Mouse (Mus musculus): ENCODE measurements around the gene Tpmt. TPM values are rescaled to one million over a fixed set of nuclear protein-coding genes. Genes with fewer than 3 reads are reported as not detected.

Tpmt gene
- polyA plus RNA-seq (2014; fragmentation: Nextera tagmentation; extraction: Ambion mirVana): 14.2 and 15.9 TPM in 2 replicates

DNA sequence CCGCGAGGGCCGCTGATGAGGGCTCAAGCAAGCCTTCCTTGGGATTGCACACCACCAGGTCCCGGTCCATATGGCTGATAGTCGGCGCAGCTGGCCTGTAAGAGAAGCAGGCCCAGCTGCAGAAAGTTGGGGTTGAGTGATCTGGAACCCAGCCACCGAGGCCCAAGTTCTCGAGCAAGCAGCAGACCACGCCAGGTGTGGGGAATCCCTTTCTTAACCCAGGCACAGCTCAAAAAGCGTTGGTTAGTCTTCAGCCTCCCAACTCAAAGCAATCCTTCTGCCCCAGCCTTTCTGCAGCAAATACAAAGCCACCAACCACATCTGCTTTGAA, at the start of gene Tpmt:
Gene Tpmt, minus strand, starts transcription at position 121 of the 331 bp plus-strand sequence.
- Histone ChIP-seq H3K36me3 (ENCODE audit: control insufficient read depth, insufficient read depth, low read length) (peaks cover 2% of the 10 kb centered on the region), H3K9me3 (ENCODE audit: control insufficient read depth, low read length) (no peaks in the 10 kb centered on the region), H3K27me3 (replicated peaks; ENCODE audit: control insufficient read depth, insufficient read depth, low read length) (no peaks in the 10 kb centered on the region), H3K4me3 (ENCODE audit: low read depth, low read length) (peak within 1 kb of the TSS; percentile 90), H3K27ac (ENCODE audit: low read depth, low read length) (no peak within 1 kb of the TSS; the same call in 1 of the 2 replicates), H3K9ac (ENCODE audit: low read depth, low read length) (peak within 1 kb of the TSS; percentile 76), H3K4me2 (peak within 1 kb of the TSS; percentile 100), H3K4me1 (replicated peaks; ENCODE audit: control insufficient read depth, insufficient read depth, low read length) (peaks cover 7% of the 10 kb centered on the region)
- DNase-seq (ENCODE audit: low spot score) (no peak), ATAC-seq (replicated peaks; ENCODE audit: low FRiP score) (no peak)
- 27% methylated on average over 10 of the region's 10 CpGs for whole genome bisulfite sequencing

- DNase-seq (ENCODE audit: low spot score) (no peak), ATAC-seq (replicated peaks; ENCODE audit: low FRiP score) (no peak)
- WGBS: 94% methylated on average over 2 of the region's 2 CpGs
- H3K4me2 ChIP-seq: no peak overlapping the region
- H3K36me3 ChIP-seq (ENCODE audit: control insufficient read depth, insufficient read depth, low read length): peaks cover 30% of the 10 kb centered on the region
- H3K27ac ChIP-seq (ENCODE audit: low read depth, low read length): no peak overlapping the region
- no peaks in the 10 kb centered on the region for H3K27me3 ChIP-seq (replicated peaks; ENCODE audit: control insufficient read depth, insufficient read depth, low read length)
- H3K4me3 ChIP-seq (ENCODE audit: low read depth, low read length): no peak overlapping the region
- H3K4me1 ChIP-seq (replicated peaks; ENCODE audit: control insufficient read depth, insufficient read depth, low read length): no peaks in the 10 kb centered on the region
- no peak overlapping the region for H3K9ac ChIP-seq (ENCODE audit: low read depth, low read length)
- H3K9me3 ChIP-seq (ENCODE audit: control insufficient read depth, low read length): no peaks in the 10 kb centered on the region
These were observed 49.3 kb upstream of the Tpmt start for GRCm38 (mm10) chr13:47093791-47094190.

GRCm38 (mm10) chr13:47089271-47089670, 44.7 kb upstream of the Tpmt start:
- H3K4me2 ChIP-seq: no peak overlapping the region
- H3K9ac ChIP-seq (ENCODE audit: low read depth, low read length): no peak overlapping the region
- WGBS: 90% methylated on average over 2 of the region's 2 CpGs
- no peak overlapping the region for H3K4me3 ChIP-seq (ENCODE audit: low read depth, low read length)
- H3K9me3 ChIP-seq (ENCODE audit: control insufficient read depth, low read length): no peaks in the 10 kb centered on the region
- H3K36me3 ChIP-seq (ENCODE audit: control insufficient read depth, insufficient read depth, low read length): peaks cover 28% of the 10 kb centered on the region
- no peaks in the 10 kb centered on the region for H3K4me1 ChIP-seq (replicated peaks; ENCODE audit: control insufficient read depth, insufficient read depth, low read length)
- ATAC-seq (replicated peaks; ENCODE audit: low FRiP score) (no peak), DNase-seq (ENCODE audit: low spot score) (no peak)
- no peak overlapping the region for H3K27ac ChIP-seq (ENCODE audit: low read depth, low read length)
- H3K27me3 ChIP-seq (replicated peaks; ENCODE audit: control insufficient read depth, insufficient read depth, low read length): no peaks in the 10 kb centered on the region

GRCm38 (mm10) chr13:47088433-47088832, 43.9 kb upstream of the Tpmt start:
- H3K9ac ChIP-seq (ENCODE audit: low read depth, low read length): no peak overlapping the region
- peaks cover 24% of the 10 kb centered on the region for H3K36me3 ChIP-seq (ENCODE audit: control insufficient read depth, insufficient read depth, low read length)
- no peak overlapping the region for H3K4me2 ChIP-seq
- 94% methylated on average over 1 of the region's 1 CpGs for WGBS
- no peak overlapping the region for H3K4me3 ChIP-seq (ENCODE audit: low read depth, low read length)
- DNase-seq (ENCODE audit: low spot score): no peak
- H3K9me3 ChIP-seq (ENCODE audit: control insufficient read depth, low read length): no peaks in the 10 kb centered on the region
- H3K27ac ChIP-seq (ENCODE audit: low read depth, low read length): no peak overlapping the region
- no peak for ATAC-seq (replicated peaks; ENCODE audit: low FRiP score)
- H3K4me1 ChIP-seq (replicated peaks; ENCODE audit: control insufficient read depth, insufficient read depth, low read length): no peaks in the 10 kb centered on the region
- H3K27me3 ChIP-seq (replicated peaks; ENCODE audit: control insufficient read depth, insufficient read depth, low read length): no peaks in the 10 kb centered on the region

DNA sequence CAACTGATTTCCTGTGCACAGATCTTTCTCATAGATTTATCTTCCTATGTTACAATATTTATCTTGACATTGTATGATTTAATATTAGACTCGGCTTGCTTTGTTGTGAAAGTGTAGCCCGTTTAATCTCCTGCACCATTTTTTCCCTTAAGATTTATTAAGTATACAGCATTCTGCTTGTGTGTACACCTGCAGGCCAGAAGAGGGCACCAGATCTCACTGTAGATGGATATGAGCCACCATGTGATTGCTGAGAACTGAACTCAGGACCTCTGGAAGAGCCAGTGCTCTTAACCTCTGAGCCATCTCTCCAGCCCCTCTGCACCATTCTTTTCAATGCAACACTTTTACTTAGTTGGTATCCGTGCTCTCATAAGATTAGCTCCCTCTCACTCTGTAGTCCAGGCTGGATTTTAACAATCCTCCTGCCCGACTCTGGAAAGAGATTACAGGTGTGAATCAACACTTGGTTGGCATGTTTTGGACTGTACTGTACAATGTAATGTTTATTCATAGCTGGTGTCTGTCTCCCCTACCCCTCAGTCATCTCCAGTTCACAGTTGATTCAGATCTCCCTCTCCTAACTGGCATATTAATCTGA, 36.5 kb upstream of the Tpmt start:
- WGBS: 85% methylated on average over 4 of the region's 4 CpGs
- Histone ChIP-seq H3K9ac (ENCODE audit: low read depth, low read length) (no peak overlapping the region), H3K9me3 (ENCODE audit: control insufficient read depth, low read length) (0 out of 2 replicates have a peak, but pooled peaks cover 2% of the 10 kb centered on the region), H3K36me3 (ENCODE audit: control insufficient read depth, insufficient read depth, low read length) (peaks cover 16% of the 10 kb centered on the region), H3K27ac (ENCODE audit: low read depth, low read length) (no peak overlapping the region), H3K4me1 (replicated peaks; ENCODE audit: control insufficient read depth, insufficient read depth, low read length) (no peaks in the 10 kb centered on the region), H3K27me3 (replicated peaks; ENCODE audit: control insufficient read depth, insufficient read depth, low read length) (no peaks in the 10 kb centered on the region), H3K4me2 (no peak overlapping the region), H3K4me3 (ENCODE audit: low read depth, low read length) (no peak overlapping the region)
- ATAC-seq (replicated peaks; ENCODE audit: low FRiP score): no peak
- DNase-seq (ENCODE audit: low spot score): no peak

DNA sequence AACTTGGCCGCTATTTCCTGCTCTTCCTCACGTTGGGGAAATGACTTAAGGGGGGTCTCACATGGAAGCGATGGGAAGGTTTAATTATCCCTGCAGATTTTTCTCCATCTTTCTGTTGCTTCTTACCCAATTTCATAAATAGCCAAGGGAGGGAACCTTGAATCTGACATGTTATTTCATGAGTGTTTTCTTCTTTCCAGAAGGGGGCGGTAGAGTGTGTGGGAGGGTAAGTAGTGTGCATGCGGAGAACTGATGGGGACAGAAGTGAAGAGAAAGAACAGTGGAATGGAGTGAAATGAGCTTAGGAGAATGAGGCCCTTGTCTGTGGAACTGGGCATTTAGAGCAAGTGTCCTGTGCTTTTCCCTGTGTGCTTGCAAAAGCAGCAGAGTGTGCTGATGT, 34.3 kb upstream of the Tpmt start:
- Histone ChIP-seq H3K9ac (ENCODE audit: low read depth, low read length) (no peak overlapping the region), H3K27me3 (replicated peaks; ENCODE audit: control insufficient read depth, insufficient read depth, low read length) (no peaks in the 10 kb centered on the region), H3K4me1 (replicated peaks; ENCODE audit: control insufficient read depth, insufficient read depth, low read length) (no peaks in the 10 kb centered on the region), H3K9me3 (ENCODE audit: control insufficient read depth, low read length) (0 out of 2 replicates have a peak, but pooled peaks cover 2% of the 10 kb centered on the region), H3K4me2 (no peak overlapping the region), H3K27ac (ENCODE audit: low read depth, low read length) (no peak overlapping the region), H3K36me3 (ENCODE audit: control insufficient read depth, insufficient read depth, low read length) (peaks cover 10% of the 10 kb centered on the region), H3K4me3 (ENCODE audit: low read depth, low read length) (no peak overlapping the region)
- WGBS: 73% methylated on average over 5 of the region's 5 CpGs
- no peak for DNase-seq (ENCODE audit: low spot score)
- ATAC-seq (replicated peaks; ENCODE audit: low FRiP score): no peak

GRCm38 (mm10) chr13:47077367-47077766, 32.8 kb upstream of the Tpmt start:
- 0 out of 2 replicates have a peak, but pooled peaks have one; percentile 43 for ATAC-seq (replicated peaks; ENCODE audit: low FRiP score)
- no peaks in the 10 kb centered on the region for H3K4me1 ChIP-seq (replicated peaks; ENCODE audit: control insufficient read depth, insufficient read depth, low read length)
- H3K27ac ChIP-seq (ENCODE audit: low read depth, low read length): no peak overlapping the region
- peaks cover 9% of the 10 kb centered on the region for H3K36me3 ChIP-seq (ENCODE audit: control insufficient read depth, insufficient read depth, low read length)
- H3K4me2 ChIP-seq: no peak overlapping the region
- H3K9ac ChIP-seq (ENCODE audit: low read depth, low read length): no peak overlapping the region
- no peaks in the 10 kb centered on the region for H3K27me3 ChIP-seq (replicated peaks; ENCODE audit: control insufficient read depth, insufficient read depth, low read length)
- 0 out of 2 replicates have a peak, but pooled peaks cover 2% of the 10 kb centered on the region for H3K9me3 ChIP-seq (ENCODE audit: control insufficient read depth, low read length)
- no peak for DNase-seq (ENCODE audit: low spot score)
- H3K4me3 ChIP-seq (ENCODE audit: low read depth, low read length): no peak overlapping the region

DNA sequence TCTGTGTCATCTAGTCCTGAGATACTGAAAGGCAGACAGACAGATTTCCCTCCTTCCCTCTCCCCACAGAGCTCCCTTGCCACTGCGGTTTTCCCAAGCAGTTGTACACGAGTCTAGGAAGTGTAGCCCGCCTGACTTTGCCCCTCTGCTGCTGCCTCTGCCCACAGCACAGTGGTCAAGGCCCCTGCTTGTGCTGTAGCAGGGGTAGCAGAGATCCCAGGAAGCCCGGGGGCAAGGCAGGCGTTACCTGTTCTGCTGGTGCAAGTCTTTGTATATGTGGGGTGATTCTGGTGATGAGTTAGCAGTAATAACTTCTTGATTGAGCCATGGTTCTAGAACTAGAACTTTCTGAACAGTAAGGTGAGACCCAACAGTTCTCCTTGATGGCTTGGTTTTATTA, 31.6 kb upstream of the Tpmt start:
- WGBS: 78% methylated on average over 5 of the region's 5 CpGs
- no peak for ATAC-seq (replicated peaks; ENCODE audit: low FRiP score)
- no peak overlapping the region for H3K4me3 ChIP-seq (ENCODE audit: low read depth, low read length)
- H3K9me3 ChIP-seq (ENCODE audit: control insufficient read depth, low read length): 0 out of 2 replicates have a peak, but pooled peaks cover 2% of the 10 kb centered on the region
- H3K36me3 ChIP-seq (ENCODE audit: control insufficient read depth, insufficient read depth, low read length): peaks cover 7% of the 10 kb centered on the region; the same call in 1 of the 2 replicates
- no peak overlapping the region for H3K27ac ChIP-seq (ENCODE audit: low read depth, low read length)
- H3K4me2 ChIP-seq: no peak overlapping the region
- no peak for DNase-seq (ENCODE audit: low spot score)
- H3K27me3 ChIP-seq (replicated peaks; ENCODE audit: control insufficient read depth, insufficient read depth, low read length): no peaks in the 10 kb centered on the region
- no peaks in the 10 kb centered on the region for H3K4me1 ChIP-seq (replicated peaks; ENCODE audit: control insufficient read depth, insufficient read depth, low read length)
- H3K9ac ChIP-seq (ENCODE audit: low read depth, low read length): no peak overlapping the region

- H3K27me3 ChIP-seq (replicated peaks; ENCODE audit: control insufficient read depth, insufficient read depth, low read length): no peaks in the 10 kb centered on the region
- peaks cover 2% of the 10 kb centered on the region; the same call in 1 of the 2 replicates for H3K36me3 ChIP-seq (ENCODE audit: control insufficient read depth, insufficient read depth, low read length)
- WGBS: 93% methylated on average over 5 of the region's 5 CpGs
- no peaks in the 10 kb centered on the region for H3K9me3 ChIP-seq (ENCODE audit: control insufficient read depth, low read length)
- no peak overlapping the region for H3K9ac ChIP-seq (ENCODE audit: low read depth, low read length)
- no peak overlapping the region for H3K4me2 ChIP-seq
- ATAC-seq (replicated peaks; ENCODE audit: low FRiP score) (no peak), DNase-seq (ENCODE audit: low spot score) (no peak)
- H3K4me3 ChIP-seq (ENCODE audit: low read depth, low read length): no peak overlapping the region
- H3K27ac ChIP-seq (ENCODE audit: low read depth, low read length): no peak overlapping the region
- no peaks in the 10 kb centered on the region for H3K4me1 ChIP-seq (replicated peaks; ENCODE audit: control insufficient read depth, insufficient read depth, low read length)
These were observed 27.9 kb upstream of the Tpmt start for GRCm38 (mm10) chr13:47072484-47072883.
